ENCODE assay signal across 9 mouse cellular contexts in the genomic region with DNA sequence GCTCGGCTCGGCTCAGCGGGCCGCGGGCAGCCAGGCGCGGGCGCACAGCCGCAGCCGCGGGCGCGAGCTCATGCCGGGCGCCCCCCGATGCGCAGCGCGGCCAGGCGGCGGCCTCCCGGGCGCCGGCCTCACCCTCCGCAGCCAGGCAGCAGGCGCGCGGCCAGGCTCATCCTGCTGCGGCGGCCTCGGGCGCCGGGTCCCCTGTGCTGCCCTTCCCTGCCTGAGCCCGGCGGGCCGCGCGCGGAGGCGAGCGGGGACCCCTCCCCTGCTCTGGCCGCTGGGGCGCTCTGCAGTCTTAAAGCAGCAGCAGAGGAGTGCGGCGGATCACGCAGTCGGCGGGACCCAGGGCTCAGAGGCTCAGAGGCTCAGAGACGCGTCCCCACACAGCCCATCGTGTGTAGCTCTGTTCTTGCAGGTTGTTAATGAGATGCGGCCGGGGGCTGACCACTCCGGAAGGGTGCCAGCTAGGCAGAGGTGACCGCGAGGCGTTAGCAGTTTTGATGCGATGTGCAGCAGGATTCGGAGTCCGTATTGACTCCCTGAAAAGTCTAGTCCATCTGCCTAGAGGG. TPM values are rescaled to one million over a fixed set of nuclear protein-coding genes. Genes with fewer than 3 reads are reported as not detected.
DNase-seq lines count a peak whose midpoint lies in the region; ATAC-seq lines count a peak whose summit lies in the region.
"Had no signal": no experiment of that assay in that cellular context is flagged by ENCODE, and none has a peak within 500 bp of the region (broad histone marks: within the 10 kb centered on the region; RNA-seq: fewer than 3 reads in every experiment).

A gene (minus strand): TSS at position 240 of the 569 bp plus-strand sequence.

- H3K27me3 ChIP-seq in heart, embryonic 11.5 days (ENCODE audit: control insufficient read depth, insufficient read depth, low read length) = peaks cover 62% of the 10 kb centered on the region
- H3K27me3 ChIP-seq in forebrain, embryonic 14.5 days (replicated peaks; ENCODE audit: control insufficient read depth, insufficient read depth, low read length) = peaks cover 21% of the 10 kb centered on the region

- H3K4me1 ChIP-seq in heart, embryonic 11.5 days (ENCODE audit: control insufficient read depth, insufficient read depth, low read length) = no peaks in the 10 kb centered on the region
- H3K4me1 ChIP-seq in forebrain, embryonic 14.5 days (ENCODE audit: control insufficient read depth, insufficient read depth, low read length) = peaks cover 2% of the 10 kb centered on the region; the same call in 1 of the 2 replicates

- no peak within 1 kb of the TSS for H3K27ac ChIP-seq in heart, embryonic 11.5 days (ENCODE audit: low read depth, low read length)
- H3K27ac ChIP-seq in forebrain, embryonic 14.5 days (ENCODE audit: low read depth, low read length) = peak within 1 kb of the TSS; percentile 93

- ATAC-seq in heart, embryonic 11.5 days (replicated peaks; ENCODE audit: insufficient number of reproducible peaks, low FRiP score, low TSS enrichment) = no peak
- peak; percentile 65 for ATAC-seq in forebrain, embryonic 14.5 days

- no peaks in the 10 kb centered on the region for H3K9me3 ChIP-seq in heart, embryonic 11.5 days (replicated peaks; ENCODE audit: control insufficient read depth, low read length)
- H3K9me3 ChIP-seq in forebrain, embryonic 14.5 days (replicated peaks; ENCODE audit: control insufficient read depth, low read length) = no peaks in the 10 kb centered on the region

- H3K4me3 ChIP-seq in heart, embryonic 11.5 days (ENCODE audit: low read depth, low read length) = peak within 1 kb of the TSS; percentile 56
- peak within 1 kb of the TSS; percentile 58 for H3K4me3 ChIP-seq in forebrain, embryonic 14.5 days (ENCODE audit: low read depth, low read length)

- no peak within 1 kb of the TSS; the same call in 1 of the 2 replicates for H3K9ac ChIP-seq in heart, embryonic 11.5 days (ENCODE audit: low read depth, low read length)
- H3K9ac ChIP-seq in forebrain, embryonic 14.5 days (ENCODE audit: low read length) = peak within 1 kb of the TSS; percentile 85

- H3K4me2 ChIP-seq in heart, embryonic 11.5 days = peak within 1 kb of the TSS; percentile 99
- H3K4me2 ChIP-seq in forebrain, embryonic 14.5 days (ENCODE audit: low read length) = peak within 1 kb of the TSS; percentile 74

- under 1% methylated on average over 49 of the region's 60 CpGs for WGBS in heart, embryonic 11.5 days (ENCODE audit: insufficient replicate concordance)
- 0% methylated on average over 47 of the region's 60 CpGs for WGBS in forebrain, embryonic 14.5 days

- H3K36me3 ChIP-seq in heart, embryonic 11.5 days (ENCODE audit: control insufficient read depth, insufficient read depth, low read length) = no peaks in the 10 kb centered on the region
- no peaks in the 10 kb centered on the region for H3K36me3 ChIP-seq in forebrain, embryonic 14.5 days (ENCODE audit: control insufficient read depth, insufficient read depth, low read length)

- DNase-seq in heart, adult 18-20 months = no peak
- peak; percentile 39 for DNase-seq in Muller cell, postnatal 12 days (ENCODE audit: inconsistent ontology term)
- DNase-seq in forebrain, embryonic 14.5 days (ENCODE audit: low spot score) = peak; percentile 59
- DNase-seq in layer of hippocampus, postnatal 14 days (ENCODE audit: low spot score in 2 of 2) = peak; percentile 51 to 73
- peak; percentile 68 for DNase-seq in neural tube, embryonic 10.5 days (ENCODE audit: extremely low spot score, low spot score)
- no peak for DNase-seq in thymus, postnatal 10 days (ENCODE audit: low spot score in 2 of 2)
- DNase-seq in lung, adult 18-20 months = no peak

RNA-seq across cellular contexts. Expression of the gene that starts here (rescaled TPM):
- 0.08 and 0.10 TPM in 2 replicates for polyA plus RNA-seq in heart, embryonic 11.5 days (2014; fragmentation: Nextera tagmentation; extraction: Ambion mirVana)
- total RNA-seq in heart, adult 18-20 months (2021) = under 1 TPM in 1 of 2 experiments, not detected in 1; 0.05 TPM
- 8.2 and 9.3 TPM in 2 replicates for polyA plus RNA-seq in forebrain, embryonic 14.5 days (2014; fragmentation: Nextera tagmentation; extraction: Ambion mirVana)
- 10 to 100 TPM; 45.6 to 50.1 TPM for total RNA-seq in layer of hippocampus, postnatal 14 days (2021)
- total RNA-seq: MEL had no signal

Comparison
In these comparisons a context has a peak if more than half of its experiments do, and no peak if none do; other contexts are left out.
1. RNA of the gene that starts here (total RNA-seq): 45.6 to 50.1 TPM in layer of hippocampus, postnatal 14 days; 0.05 TPM in heart, adult 18-20 months; every median in the first group is over 10 times any median in the second.
2. DNase-seq: peak in Muller cell, postnatal 12 days (single experiment), forebrain, embryonic 14.5 days (single experiment), layer of hippocampus, postnatal 14 days (2 of 2) and neural tube, embryonic 10.5 days (single experiment); none in heart, adult 18-20 months (0 of 2), thymus, postnatal 10 days (0 of 2) and lung, adult 18-20 months (0 of 2).